Mouse (Mus musculus) C2C12 (cell line): ENCODE results near the gene Grm8.

ENCODE experiments used
- CEBPB ChIP-seq: IDR thresholded peaks from one replicate; pipeline ENCODE4 v1.6.1; 2011; ENCODE audit warnings: low read depth, mild to moderate bottlenecking, control low read depth, moderate library complexity
- CTCF ChIP-seq: IDR thresholded peaks from one replicate; pipeline ENCODE4 v1.5.1; 2011; ENCODE audit not compliant: control insufficient read depth, insufficient read depth, insufficient read length
- MAX ChIP-seq: IDR thresholded peaks from one replicate; pipeline ENCODE4 v1.6.1; 2011; ENCODE audit warnings: mild to moderate bottlenecking, control low read depth

DNA sequence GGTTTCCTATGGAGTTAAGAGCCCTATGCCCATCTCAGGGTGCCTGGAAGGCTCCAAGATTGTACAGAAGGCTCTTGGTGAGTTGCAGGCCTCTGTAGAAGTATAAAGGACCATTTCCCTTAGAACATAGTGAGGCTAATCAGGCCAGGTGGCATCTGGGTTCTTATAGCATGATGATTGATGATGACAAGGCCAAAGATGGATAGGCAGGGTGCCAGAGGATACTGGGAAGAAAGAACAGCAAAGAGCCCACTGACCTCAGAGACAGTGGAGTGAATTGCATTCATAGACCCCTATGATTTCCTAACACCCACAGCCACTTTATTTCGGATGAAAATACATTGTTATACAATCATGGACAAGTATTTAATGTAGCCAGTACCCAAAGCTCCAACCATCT, 242.1 kb downstream of the Grm8 start:
- TF ChIP-seq CTCF = no peak
- no peak for TF ChIP-seq MAX
- no peak for TF ChIP-seq CEBPB
